Mouse (Mus musculus) hindbrain, embryonic 13.5 days (tissue): ENCODE data around the gene Gm10354. TPM values are rescaled to one million over a fixed set of nuclear protein-coding genes. Genes with fewer than 3 reads are reported as not detected.
"Not testable (repeated sequence)": the region's sequence is repeated elsewhere in the genome, so short reads cannot be mapped to it uniquely, and the experiment has no call there.

ENCODE experiments used
- ATAC-seq: fragments of 200-750 bp; cut with Nextera tagmentation; 2 replicates; pipeline ENCODE4 v1.8.0; 2017; ENCODE audit warnings: moderate TSS enrichment; ENCODE audit not compliant: low FRiP score
- H3K27ac ChIP-seq: fragments of 300-500 bp; sonication (generic); 2 replicates; pipeline ENCODE4 v1.5.1; 2015; ENCODE audit warnings: inconsistent platforms, mild to moderate bottlenecking, moderate library complexity
- H3K27me3 ChIP-seq: fragments of 300-500 bp; sonication (generic); 2 replicates; pipeline ENCODE4 v1.6.1; 2015; ENCODE audit warnings: mild to moderate bottlenecking, inconsistent platforms
- H3K36me3 ChIP-seq: fragments of 300-500 bp; sonication (generic); 2 replicates; pipeline ENCODE4 v1.6.1; 2015; ENCODE audit warnings: mild to moderate bottlenecking, inconsistent platforms
- H3K4me1 ChIP-seq: fragments of 300-500 bp; sonication (generic); replicated peaks from 2 replicates; pipeline ENCODE4 v1.6.1; 2015; ENCODE audit warnings: inconsistent platforms
- H3K4me2 ChIP-seq: fragments of 300-500 bp; sonication (generic); 2 replicates; pipeline ENCODE4 v1.6.1; 2015; ENCODE audit warnings: inconsistent platforms, mild to moderate bottlenecking, moderate library complexity
- H3K4me3 ChIP-seq: fragments of 300-500 bp; sonication (generic); 2 replicates; pipeline ENCODE4 v1.5.1; 2015; ENCODE audit warnings: mild to moderate bottlenecking, inconsistent platforms
- H3K9ac ChIP-seq: fragments of 300-500 bp; sonication (generic); 2 replicates; pipeline ENCODE4 v1.6.1; 2015; ENCODE audit warnings: mild to moderate bottlenecking, inconsistent platforms
- H3K9me3 ChIP-seq: fragments of 300-500 bp; sonication (generic); 2 replicates; pipeline ENCODE4 v1.6.1; 2016; ENCODE audit warnings: inconsistent platforms
- WGBS: fragments of 180-500 bp; shearing (Covaris S2); methylation state at CpG from one replicate; pipeline ENCODE4 v1.1.7; 2015; 5-methylcytosine and 5-hydroxymethylcytosine counted together
- polyA plus RNA-seq: library from polyadenylated mRNA; unstranded; fragments of >200 nt; fragmentation: Nextera tagmentation; extraction: Ambion mirVana; gene quantifications from 2 replicates; pipeline ENCODE4 v1.2.1, GENCODE M21; 2015

The Gm10354 gene
- polyA plus RNA-seq, 1 experiment from 2014 or later: not detected

- not testable (repeated sequence) for H3K4me3 ChIP-seq, H3K27me3 ChIP-seq, H3K4me1 ChIP-seq, H3K27ac ChIP-seq, H3K36me3 ChIP-seq, H3K4me2 ChIP-seq, H3K9ac ChIP-seq
- peaks cover 22% of the 10 kb centered on the region for H3K9me3 ChIP-seq
- 78% methylated on average over 8 of the region's 8 CpGs for WGBS
- peak; percentile 43; the same call in 1 of the 2 replicates for ATAC-seq
These were observed 11.8 kb upstream of the Gm10354 start for GRCm38 (mm10) chr5:14990375-14991158.

- WGBS: 48% methylated on average over 6 of the region's 6 CpGs
- not testable (repeated sequence) for H3K4me3 ChIP-seq, H3K36me3 ChIP-seq, H3K27ac ChIP-seq, H3K9ac ChIP-seq, H3K4me1 ChIP-seq, H3K27me3 ChIP-seq, H3K4me2 ChIP-seq, ATAC-seq
- peaks cover 22% of the 10 kb centered on the region for H3K9me3 ChIP-seq
These were observed 8.1 kb upstream of the Gm10354 start for GRCm38 (mm10) chr5:14986649-14987387.

GRCm38 (mm10) chr5:14977368-14977767, 1.4 kb downstream of the Gm10354 start:
- not testable (repeated sequence) for ATAC-seq, H3K27ac ChIP-seq, H3K4me3 ChIP-seq, H3K4me1 ChIP-seq, H3K36me3 ChIP-seq, H3K9ac ChIP-seq, H3K4me2 ChIP-seq, H3K27me3 ChIP-seq
- WGBS: 75% methylated on average over 4 of the region's 4 CpGs
- peaks cover 37% of the 10 kb centered on the region for H3K9me3 ChIP-seq

- 76% methylated on average over 4 of the region's 4 CpGs for WGBS
- ATAC-seq, H3K27me3 ChIP-seq, H3K27ac ChIP-seq, H3K4me3 ChIP-seq, H3K4me1 ChIP-seq, H3K36me3 ChIP-seq, H3K4me2 ChIP-seq, H3K9ac ChIP-seq: not testable (repeated sequence)
- peaks cover 42% of the 10 kb centered on the region for H3K9me3 ChIP-seq
These were observed 3.4 kb downstream of the Gm10354 start for GRCm38 (mm10) chr5:14975294-14975693.

- not testable (repeated sequence) for ATAC-seq, H3K4me3 ChIP-seq
- WGBS: 80% methylated on average over 3 of the region's 3 CpGs
These were observed 5.9 kb downstream of the Gm10354 start for GRCm38 (mm10) chr5:14972841-14973240.

GRCm38 (mm10) chr5:14963821-14964220, 14.9 kb downstream of the Gm10354 start:
- H3K9me3 ChIP-seq: peaks cover 23% of the 10 kb centered on the region
- H3K4me2 ChIP-seq, H3K4me3 ChIP-seq, H3K4me1 ChIP-seq, H3K27ac ChIP-seq, H3K9ac ChIP-seq, ATAC-seq, H3K36me3 ChIP-seq, H3K27me3 ChIP-seq: not testable (repeated sequence)
- 85% methylated on average over 13 of the region's 13 CpGs for WGBS

More at GRCm38 (mm10) chr5:14972841-14973240, 5.9 kb downstream of the Gm10354 start:
- not testable (repeated sequence) for H3K36me3 ChIP-seq, H3K9ac ChIP-seq, H3K4me2 ChIP-seq, H3K4me1 ChIP-seq, H3K27me3 ChIP-seq, H3K27ac ChIP-seq
- peaks cover 33% of the 10 kb centered on the region for H3K9me3 ChIP-seq

- peak; percentile 68; the same call in 1 of the 2 replicates for ATAC-seq
- not testable (repeated sequence) for H3K27me3 ChIP-seq, H3K36me3 ChIP-seq, H3K4me3 ChIP-seq, H3K4me1 ChIP-seq, H3K4me2 ChIP-seq, H3K9ac ChIP-seq, H3K27ac ChIP-seq
- 84% methylated on average over 4 of the region's 4 CpGs for WGBS
- peaks cover 31% of the 10 kb centered on the region for H3K9me3 ChIP-seq
These were observed 17.2 kb downstream of the Gm10354 start for GRCm38 (mm10) chr5:14961502-14961901.

GRCm38 (mm10) chr5:14955928-14956706, 22.6 kb downstream of the Gm10354 start:
- not testable (repeated sequence) for H3K4me2 ChIP-seq, H3K36me3 ChIP-seq, H3K9ac ChIP-seq, H3K4me3 ChIP-seq, H3K27me3 ChIP-seq, H3K4me1 ChIP-seq, H3K27ac ChIP-seq
- ATAC-seq: 0 out of 2 replicates have a peak, but pooled peaks have one; percentile 36
- H3K9me3 ChIP-seq: peaks cover 34% of the 10 kb centered on the region
- WGBS: 93% methylated on average over 1 of the region's 1 CpGs

GRCm38 (mm10) chr5:14953587-14953986, 25.1 kb downstream of the Gm10354 start:
- peaks cover 30% of the 10 kb centered on the region for H3K9me3 ChIP-seq
- not testable (repeated sequence) for H3K27ac ChIP-seq, ATAC-seq, H3K36me3 ChIP-seq, H3K9ac ChIP-seq, H3K4me3 ChIP-seq, H3K27me3 ChIP-seq, H3K4me1 ChIP-seq, H3K4me2 ChIP-seq

- H3K27ac ChIP-seq, H3K9ac ChIP-seq, H3K4me3 ChIP-seq, H3K4me1 ChIP-seq, H3K27me3 ChIP-seq, H3K36me3 ChIP-seq, ATAC-seq, H3K4me2 ChIP-seq: not testable (repeated sequence)
- 69% methylated on average over 3 of the region's 3 CpGs for WGBS
- H3K9me3 ChIP-seq: peaks cover 33% of the 10 kb centered on the region
These were observed 26.0 kb downstream of the Gm10354 start for GRCm38 (mm10) chr5:14952749-14953148.

GRCm38 (mm10) chr5:14951822-14952221, 26.9 kb downstream of the Gm10354 start:
- H3K27ac ChIP-seq, H3K4me2 ChIP-seq: not testable (repeated sequence)
- ATAC-seq: 0 out of 2 replicates have a peak, but pooled peaks have one; percentile 68

GRCm38 (mm10) chr5:14947482-14948198, 31.1 kb downstream of the Gm10354 start:
- not testable (repeated sequence) for H3K27ac ChIP-seq, ATAC-seq, H3K27me3 ChIP-seq, H3K9ac ChIP-seq, H3K36me3 ChIP-seq, H3K4me2 ChIP-seq, H3K4me1 ChIP-seq, H3K4me3 ChIP-seq
- WGBS: 60% methylated on average over 4 of the region's 4 CpGs
- H3K9me3 ChIP-seq: peaks cover 19% of the 10 kb centered on the region

More at GRCm38 (mm10) chr5:14951822-14952221, 26.9 kb downstream of the Gm10354 start:
- H3K4me3 ChIP-seq, H3K27me3 ChIP-seq, H3K36me3 ChIP-seq, H3K9ac ChIP-seq, H3K4me1 ChIP-seq: not testable (repeated sequence)
- 69% methylated on average over 7 of the region's 7 CpGs for WGBS
- H3K9me3 ChIP-seq: peaks cover 32% of the 10 kb centered on the region
